Mouse (Mus musculus) intestine, embryonic 14.5 days (tissue): ENCODE data around the gene Zbtb17. TPM values are rescaled to one million over a fixed set of nuclear protein-coding genes. Genes with fewer than 3 reads are reported as not detected.

Experiments used
- ATAC-seq: fragments of 200-750 bp; cut with Nextera tagmentation; replicated peaks from 2 replicates; pipeline ENCODE4 v1.8.0; 2017; ENCODE audit warnings: low read depth, moderate number of reproducible peaks, moderate TSS enrichment, moderate library complexity; ENCODE audit not compliant: low FRiP score, low TSS enrichment
- DNase-seq: peaks from one replicate; pipeline ENCODE4 v3.0.0-alpha.2; 2018; ENCODE audit warnings: low spot score
- H3K27ac ChIP-seq: fragments of 300-500 bp; sonication (generic); 2 replicates; pipeline ENCODE4 v1.5.1; 2014; ENCODE audit warnings: low read depth, mild to moderate bottlenecking, control low read depth
- H3K27me3 ChIP-seq: fragments of 300-500 bp; sonication (generic); replicated peaks from 2 replicates; pipeline ENCODE4 v1.6.1; 2014; ENCODE audit warnings: low read length, control low read depth; ENCODE audit not compliant: control insufficient read depth, insufficient read depth
- H3K36me3 ChIP-seq: fragments of 300-500 bp; sonication (generic); 2 replicates; pipeline ENCODE4 v1.6.1; 2014; ENCODE audit warnings: low read length, control low read depth; ENCODE audit not compliant: control insufficient read depth, insufficient read depth
- H3K4me1 ChIP-seq: fragments of 300-500 bp; sonication (generic); replicated peaks from 2 replicates; pipeline ENCODE4 v1.6.1; 2014; ENCODE audit warnings: low read length, control low read depth, mixed read lengths; ENCODE audit not compliant: control insufficient read depth, insufficient read depth
- H3K4me2 ChIP-seq: fragments of 300-500 bp; sonication (generic); 2 replicates; pipeline ENCODE4 v1.6.1; 2014; ENCODE audit warnings: low read length
- H3K4me3 ChIP-seq: fragments of 300-500 bp; sonication (generic); 2 replicates; pipeline ENCODE4 v1.5.1; 2014; ENCODE audit warnings: low read depth, low read length, control low read depth, mixed read lengths
- H3K9ac ChIP-seq: fragments of 300-500 bp; sonication (generic); 2 replicates; pipeline ENCODE4 v1.6.1; 2014; ENCODE audit warnings: mild to moderate bottlenecking, low read length
- H3K9me3 ChIP-seq: fragments of 300-500 bp; sonication (generic); 2 replicates; pipeline ENCODE4 v1.6.1; 2016; ENCODE audit warnings: low read length, control low read depth; ENCODE audit not compliant: control insufficient read depth
- WGBS: fragments of 180-500 bp; shearing (Covaris S2); extraction: QIAGEN DNeasy Blood & Tissue Kit; methylation state at CpG from one replicate; pipeline ENCODE4 v1.1.7; 2014; 5-methylcytosine and 5-hydroxymethylcytosine counted together
- polyA plus RNA-seq: library from polyadenylated mRNA; unstranded; fragments of >200 nt; fragmentation: Nextera tagmentation; extraction: Ambion mirVana; gene quantifications from 2 replicates; pipeline ENCODE4 v1.2.1, GENCODE M21; 2014

Zbtb17 gene
- polyA plus RNA-seq, 1 experiment from 2014 or later: 29.9 TPM

DNA sequence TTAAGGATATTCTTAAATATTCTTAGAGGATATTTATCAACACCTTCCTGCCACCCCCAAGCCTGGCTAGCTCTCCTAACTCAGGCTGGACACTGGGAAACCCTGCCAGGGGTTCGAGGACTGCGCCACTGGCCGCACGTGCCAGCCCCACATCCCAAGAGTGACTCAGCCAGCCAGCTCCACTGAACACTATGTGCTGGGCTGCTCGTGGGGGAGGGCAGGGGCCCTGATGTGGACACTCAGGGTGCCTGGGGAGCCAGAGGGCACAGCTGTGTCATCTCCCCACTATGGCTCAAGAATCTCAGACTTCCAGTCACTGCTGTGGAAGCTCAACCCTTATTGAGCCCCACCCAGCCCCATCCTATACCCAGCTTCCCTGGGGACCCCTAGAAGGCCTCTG lies 21.2 kb upstream of the Zbtb17 start:
- Histone ChIP-seq H3K27ac (no peak overlapping the region), H3K4me2 (no peak overlapping the region), H3K36me3 (no peaks in the 10 kb centered on the region), H3K4me3 (no peak overlapping the region), H3K9ac (no peak overlapping the region), H3K9me3 (no peaks in the 10 kb centered on the region), H3K4me1 (peaks cover 21% of the 10 kb centered on the region), H3K27me3 (no peaks in the 10 kb centered on the region)
- DNase-seq: no peak
- 83% methylated on average over 5 of the region's 5 CpGs for WGBS
- ATAC-seq: no peak

DNA sequence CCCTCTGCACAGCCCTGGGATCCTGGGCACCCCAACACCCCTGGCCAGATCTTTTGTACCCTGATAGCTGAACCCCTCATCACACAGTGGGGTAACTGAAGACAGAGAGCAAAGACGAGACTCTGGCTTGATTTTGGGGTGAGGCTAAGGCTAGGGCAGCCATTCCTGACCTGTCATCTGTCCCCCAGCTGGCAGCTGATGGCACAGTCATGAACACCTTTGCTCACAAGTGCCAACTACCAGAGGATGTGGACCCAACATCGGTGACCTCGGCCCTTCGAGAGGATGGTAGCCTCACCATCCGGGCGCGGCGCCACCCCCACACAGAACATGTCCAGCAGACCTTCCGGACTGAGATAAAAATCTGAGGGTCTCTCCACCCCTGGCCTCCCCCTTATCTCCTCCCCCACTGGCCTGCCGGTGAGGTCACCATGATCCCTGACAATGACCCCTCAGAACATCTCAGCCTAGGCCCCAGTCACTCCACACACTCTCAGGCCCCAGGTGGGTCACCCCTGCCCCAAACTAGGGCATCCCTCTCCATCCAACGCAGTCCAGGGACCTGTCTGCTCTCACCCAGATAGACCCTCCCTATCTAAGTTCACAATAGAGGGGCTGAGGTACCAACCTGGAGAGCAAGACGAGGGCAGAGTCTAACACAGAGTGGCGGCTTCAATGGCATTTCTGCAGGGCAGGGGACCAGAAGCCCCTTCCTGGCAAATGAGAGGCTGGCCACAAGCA lies 20.6 kb upstream of the Zbtb17 start:
- Histone ChIP-seq H3K9me3 (no peaks in the 10 kb centered on the region), H3K27me3 (no peaks in the 10 kb centered on the region), H3K4me3 (no peak overlapping the region), H3K4me2 (no peak overlapping the region), H3K36me3 (no peaks in the 10 kb centered on the region), H3K9ac (no peak overlapping the region), H3K4me1 (peaks cover 21% of the 10 kb centered on the region), H3K27ac (no peak overlapping the region)
- no peak for ATAC-seq
- no peak for DNase-seq
- 86% methylated on average over 13 of the region's 13 CpGs for WGBS

DNA sequence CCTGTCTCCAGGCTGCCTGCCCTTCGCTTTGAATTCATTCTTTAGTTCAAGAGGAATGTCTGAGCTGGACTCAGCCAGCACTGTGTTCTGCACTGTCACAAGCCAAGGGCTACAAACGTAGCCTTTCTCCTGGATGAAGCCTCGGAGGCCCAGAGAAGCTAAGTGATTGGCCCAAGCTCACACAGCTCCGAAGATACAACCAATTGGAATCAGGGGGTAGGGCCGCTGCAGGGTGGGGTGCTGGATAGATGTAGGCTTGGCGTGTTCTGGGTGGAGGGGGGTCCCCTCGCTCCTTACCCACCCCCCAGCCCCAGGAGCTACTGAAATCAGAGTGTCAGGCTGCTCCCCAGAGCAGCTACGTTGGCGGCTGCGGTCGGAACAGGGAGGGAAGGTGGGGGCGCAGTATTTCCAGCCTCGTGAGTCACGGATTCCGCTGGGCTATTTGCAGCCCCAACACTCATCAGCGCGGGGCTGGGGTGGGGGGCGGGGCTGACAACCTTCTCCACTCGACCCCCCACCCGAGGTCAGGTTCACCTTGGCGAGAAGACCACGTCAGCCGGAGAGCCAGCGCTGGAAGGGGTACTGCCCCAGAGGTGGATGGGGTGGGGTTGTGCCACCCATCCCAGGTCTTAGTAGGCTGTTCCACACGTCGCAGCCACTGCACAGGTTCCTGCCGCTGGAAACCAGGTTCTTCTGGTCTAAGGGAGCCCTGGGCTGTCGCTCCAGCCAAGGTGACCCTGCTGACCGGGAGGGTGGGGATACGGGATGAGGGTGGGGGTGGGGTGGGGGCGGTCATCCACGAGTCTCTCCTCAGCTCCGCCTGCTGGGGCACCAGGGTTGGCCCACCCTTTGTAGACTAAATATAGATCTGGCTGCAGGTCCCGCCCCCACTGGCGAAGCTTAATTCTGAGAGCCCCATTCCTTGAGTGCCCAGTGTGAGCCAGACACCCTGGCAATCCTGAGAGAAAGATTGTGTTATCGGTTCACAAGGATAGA lies 18.7 kb upstream of the Zbtb17 start:
- peak; percentile 74 for DNase-seq
- Histone ChIP-seq H3K27ac (peak overlapping the region; percentile 12; the same call in 1 of the 2 replicates), H3K9me3 (no peaks in the 10 kb centered on the region)

DNA sequence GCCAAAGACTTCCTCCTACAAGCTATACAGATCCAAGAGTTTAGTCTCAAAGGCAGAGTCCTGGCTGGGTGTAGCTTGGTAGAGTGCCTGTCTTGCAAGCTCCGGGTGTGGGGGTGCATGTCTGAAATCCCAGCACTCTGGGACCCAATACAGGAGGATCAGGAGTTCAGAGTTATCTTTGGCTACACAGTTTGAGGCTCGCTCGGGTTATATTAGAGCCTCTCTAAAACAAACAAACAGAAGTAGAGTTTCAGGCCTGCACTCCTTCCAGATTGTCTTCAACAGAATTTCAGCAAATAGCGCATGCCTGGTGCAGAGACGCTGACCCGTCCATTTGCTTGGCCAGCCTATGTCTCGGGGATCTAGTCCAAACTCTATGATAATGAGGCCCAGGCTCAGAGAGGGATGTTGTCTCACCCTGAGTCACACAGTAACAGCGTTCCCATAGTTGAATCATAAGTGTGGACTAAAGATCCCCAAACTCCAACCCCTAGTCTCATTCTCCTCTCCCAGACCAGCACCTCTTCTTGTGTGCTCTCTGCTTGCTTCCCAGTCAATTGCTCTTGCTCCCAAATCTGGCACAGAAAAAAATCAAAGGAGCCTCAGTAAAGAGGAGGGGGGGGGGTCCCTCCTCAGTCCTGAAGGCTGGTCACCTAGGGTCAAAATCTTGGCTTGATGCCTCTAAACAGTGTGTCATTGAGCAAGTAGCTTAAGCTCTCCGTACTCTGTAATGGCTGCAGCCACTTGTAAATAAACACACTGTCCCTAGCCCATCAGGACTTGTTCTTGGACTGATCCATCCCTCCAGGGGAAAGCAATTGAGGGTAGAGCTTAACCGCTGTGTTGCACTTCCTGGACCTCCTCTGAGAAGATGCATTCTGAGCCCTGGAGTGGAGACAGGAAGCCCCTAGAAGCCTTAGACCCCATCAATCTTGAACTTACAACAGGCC lies 17.4 kb upstream of the Zbtb17 start:
- no peaks in the 10 kb centered on the region for H3K36me3 ChIP-seq
- H3K27me3 ChIP-seq: no peaks in the 10 kb centered on the region
- H3K9ac ChIP-seq: no peak overlapping the region
- H3K27ac ChIP-seq: peak overlapping the region; percentile 12; the same call in 1 of the 2 replicates
- no peaks in the 10 kb centered on the region for H3K9me3 ChIP-seq
- peaks cover 6% of the 10 kb centered on the region for H3K4me1 ChIP-seq
- H3K4me3 ChIP-seq: no peak overlapping the region
- DNase-seq (no peak), ATAC-seq (no peak)
- 64% methylated on average over 10 of the region's 10 CpGs for WGBS
- H3K4me2 ChIP-seq: no peak overlapping the region; the same call in 1 of the 2 replicates

More for the DNA sequence above, 18.7 kb upstream of the Zbtb17 start:
- Histone ChIP-seq H3K4me2 (peak overlapping the region; percentile 58), H3K36me3 (no peaks in the 10 kb centered on the region), H3K4me1 (peaks cover 18% of the 10 kb centered on the region), H3K27me3 (no peaks in the 10 kb centered on the region), H3K9ac (peak overlapping the region; percentile 29), H3K4me3 (peak overlapping the region; percentile 37)
- peak; percentile 75 for ATAC-seq
- WGBS: 4% methylated on average over 36 of the region's 36 CpGs

DNA sequence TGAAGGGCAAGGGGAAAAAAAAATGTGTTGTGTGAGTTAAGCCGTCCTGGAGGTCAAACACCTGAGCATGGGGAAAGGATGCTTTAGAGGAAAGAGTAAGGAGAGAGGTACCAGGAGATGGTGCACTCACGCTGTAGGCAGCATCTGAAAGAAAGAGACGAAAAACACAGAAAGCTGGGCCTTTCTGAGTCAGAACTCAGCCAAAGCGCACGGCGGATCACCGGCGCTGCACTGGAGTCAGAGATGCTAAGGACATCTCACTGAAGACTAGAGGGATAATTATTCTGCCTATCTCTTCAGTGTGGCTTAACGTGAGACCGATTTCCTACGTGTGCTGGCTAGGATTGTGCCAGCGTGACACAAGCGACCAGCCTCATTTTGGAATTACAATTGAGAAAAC lies 16.5 kb upstream of the Zbtb17 start:
- WGBS: 87% methylated on average over 13 of the region's 13 CpGs
- ATAC-seq: no peak
- Histone ChIP-seq H3K4me3 (no peak overlapping the region), H3K27ac (no peak overlapping the region), H3K9ac (no peak overlapping the region), H3K36me3 (no peaks in the 10 kb centered on the region), H3K4me2 (no peak overlapping the region), H3K4me1 (peaks cover 6% of the 10 kb centered on the region), H3K27me3 (no peaks in the 10 kb centered on the region), H3K9me3 (no peaks in the 10 kb centered on the region)
- no peak for DNase-seq

DNA sequence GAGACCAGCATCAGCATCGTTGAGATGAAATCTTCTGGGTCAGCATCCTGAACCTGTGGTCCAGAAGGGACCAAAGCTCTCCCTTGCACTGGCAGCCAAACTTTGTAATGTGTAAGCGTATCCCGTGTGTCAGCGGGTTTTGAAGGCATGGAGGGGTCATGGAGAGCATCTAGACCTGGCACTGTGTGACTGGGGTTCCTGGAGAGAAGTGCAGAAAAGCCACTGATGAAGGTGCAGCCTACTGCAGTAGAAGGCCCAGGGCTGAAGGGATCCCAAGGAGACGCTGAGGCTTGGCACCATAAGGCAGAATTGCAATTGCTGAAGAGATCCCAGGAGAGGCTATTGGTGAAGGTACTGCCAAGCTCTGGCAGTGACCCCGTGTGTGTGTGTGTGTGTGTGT lies 15.1 kb upstream of the Zbtb17 start:
- no peaks in the 10 kb centered on the region for H3K27me3 ChIP-seq
- H3K9ac ChIP-seq: no peak overlapping the region
- 83% methylated on average over 6 of the region's 6 CpGs for WGBS
- H3K4me1 ChIP-seq: peaks cover 6% of the 10 kb centered on the region
- no peaks in the 10 kb centered on the region for H3K36me3 ChIP-seq
- no peak overlapping the region for H3K4me3 ChIP-seq
- H3K9me3 ChIP-seq: no peaks in the 10 kb centered on the region
- no peak for DNase-seq
- ATAC-seq: no peak
- H3K27ac ChIP-seq: no peak overlapping the region
- H3K4me2 ChIP-seq: no peak overlapping the region

DNA sequence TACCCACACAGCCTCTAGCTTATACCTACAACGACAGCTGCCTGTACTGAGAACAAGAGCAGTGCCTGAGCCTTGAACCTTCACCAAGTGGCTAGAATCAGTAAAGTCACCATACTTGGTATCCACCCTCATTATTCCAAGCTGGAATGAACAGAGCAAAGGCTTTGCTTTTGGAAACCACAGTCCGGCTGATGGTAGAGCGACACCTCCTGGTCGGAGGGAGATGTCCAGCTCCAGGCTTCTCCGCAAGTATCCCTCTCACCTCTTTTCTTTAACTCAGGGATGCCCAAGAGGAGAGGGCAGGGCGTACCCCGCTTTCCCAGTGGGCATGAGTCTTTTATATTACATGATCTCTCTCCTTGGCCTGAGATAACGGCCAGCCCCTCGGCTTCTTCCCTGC lies 14.6 kb upstream of the Zbtb17 start:
- H3K9me3 ChIP-seq: no peaks in the 10 kb centered on the region
- H3K27ac ChIP-seq: no peak overlapping the region
- H3K9ac ChIP-seq: no peak overlapping the region
- no peaks in the 10 kb centered on the region for H3K27me3 ChIP-seq
- no peaks in the 10 kb centered on the region for H3K36me3 ChIP-seq
- ATAC-seq: no peak
- WGBS: 52% methylated on average over 9 of the region's 9 CpGs
- no peak overlapping the region for H3K4me3 ChIP-seq
- no peak overlapping the region for H3K4me2 ChIP-seq
- DNase-seq: no peak
- H3K4me1 ChIP-seq: peaks cover 6% of the 10 kb centered on the region

DNA sequence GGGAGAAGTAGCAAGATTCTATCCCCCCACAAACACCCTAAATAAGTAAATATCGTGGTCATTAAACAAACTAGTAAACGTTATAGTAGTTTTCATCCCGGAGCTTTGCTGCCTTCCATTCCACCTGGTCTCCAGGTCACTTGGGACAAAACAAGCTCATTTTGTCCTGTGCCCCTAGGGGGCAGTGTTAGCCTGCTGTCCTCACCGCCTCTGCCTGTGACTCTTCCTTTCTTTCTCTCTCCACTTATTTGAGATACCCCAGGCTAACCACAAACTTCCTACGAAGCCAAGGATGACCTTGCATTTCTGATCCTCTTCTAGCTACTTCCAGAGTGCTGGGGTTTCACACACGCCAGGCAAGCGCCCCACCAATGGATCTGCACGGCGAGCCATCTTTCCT lies 13.5 kb upstream of the Zbtb17 start:
- Histone ChIP-seq H3K36me3 (no peaks in the 10 kb centered on the region), H3K4me3 (no peak overlapping the region), H3K4me1 (peaks cover 3% of the 10 kb centered on the region), H3K9ac (no peak overlapping the region), H3K9me3 (no peaks in the 10 kb centered on the region), H3K27me3 (no peaks in the 10 kb centered on the region), H3K4me2 (no peak overlapping the region), H3K27ac (no peak overlapping the region)
- ATAC-seq (no peak), DNase-seq (peak; percentile 78)
- 44% methylated on average over 9 of the region's 9 CpGs for WGBS
